Mouse (Mus musculus) lung, postnatal 25 days (tissue): ENCODE results near the gene Got2.

Experiments used
- DNase-seq: peaks from one replicate; pipeline ENCODE4 v3.0.0; 2022; ENCODE audit warnings: low spot score

The Got2 gene

GRCm38 (mm10) chr8:95888285-95889136, at the start of gene Got2:
TSS of gene Got2 (minus strand) at chr8:95888547.
- peak; percentile 89 for DNase-seq

GRCm38 (mm10) chr8:95932841-95933240, 44.5 kb upstream of the Got2 start:
- DNase-seq = no peak

GRCm38 (mm10) chr8:95929821-95930220, 41.5 kb upstream of the Got2 start:
- DNase-seq = no peak

GRCm38 (mm10) chr8:95916106-95916505, 27.8 kb upstream of the Got2 start:
- DNase-seq = no peak

- peak; percentile 57 for DNase-seq
Observed at GRCm38 (mm10) chr8:95914905-95915643, 26.7 kb upstream of the Got2 start.

GRCm38 (mm10) chr8:95911240-95911639, 22.9 kb upstream of the Got2 start:
- no peak for DNase-seq

GRCm38 (mm10) chr8:95907885-95908284, 19.5 kb upstream of the Got2 start:
- no peak for DNase-seq

- DNase-seq = no peak
Observed at GRCm38 (mm10) chr8:95906738-95907137, 18.4 kb upstream of the Got2 start.

- DNase-seq = no peak
Observed at GRCm38 (mm10) chr8:95901864-95902263, 13.5 kb upstream of the Got2 start.

- DNase-seq = no peak
Observed at GRCm38 (mm10) chr8:95893701-95894100, 5.4 kb upstream of the Got2 start.

GRCm38 (mm10) chr8:95887578-95888284, 616 bp downstream of the Got2 start:
- DNase-seq = peak; percentile 70

GRCm38 (mm10) chr8:95886647-95887577, 1.4 kb downstream of the Got2 start:
- DNase-seq = peak; percentile 39

- no peak for DNase-seq
Observed at GRCm38 (mm10) chr8:95885966-95886365, 2.4 kb downstream of the Got2 start.

GRCm38 (mm10) chr8:95885271-95885841, 3.0 kb downstream of the Got2 start:
- DNase-seq = no peak

GRCm38 (mm10) chr8:95884491-95884890, 3.9 kb downstream of the Got2 start:
- no peak for DNase-seq

- no peak for DNase-seq
Observed at GRCm38 (mm10) chr8:95882191-95882590, 6.2 kb downstream of the Got2 start.

GRCm38 (mm10) chr8:95881576-95881975, 6.8 kb downstream of the Got2 start:
- no peak for DNase-seq

- no peak for DNase-seq
Observed at GRCm38 (mm10) chr8:95879823-95880222, 8.5 kb downstream of the Got2 start.

GRCm38 (mm10) chr8:95878176-95878962, 10.0 kb downstream of the Got2 start:
- DNase-seq = peak; percentile 25

GRCm38 (mm10) chr8:95875270-95875669, 13.1 kb downstream of the Got2 start:
- DNase-seq = no peak
